Mouse (Mus musculus): ENCODE measurements around the gene Trim40. TPM values are rescaled to one million over a fixed set of nuclear protein-coding genes. Genes with fewer than 3 reads are reported as not detected.
"Not testable (repeated sequence)": the region's sequence is repeated elsewhere in the genome, so short reads cannot be mapped to it uniquely, and the experiment has no call there.

Trim40 gene
- total RNA-seq, 2 experiments from 2014 or later, result not detected

DNA sequence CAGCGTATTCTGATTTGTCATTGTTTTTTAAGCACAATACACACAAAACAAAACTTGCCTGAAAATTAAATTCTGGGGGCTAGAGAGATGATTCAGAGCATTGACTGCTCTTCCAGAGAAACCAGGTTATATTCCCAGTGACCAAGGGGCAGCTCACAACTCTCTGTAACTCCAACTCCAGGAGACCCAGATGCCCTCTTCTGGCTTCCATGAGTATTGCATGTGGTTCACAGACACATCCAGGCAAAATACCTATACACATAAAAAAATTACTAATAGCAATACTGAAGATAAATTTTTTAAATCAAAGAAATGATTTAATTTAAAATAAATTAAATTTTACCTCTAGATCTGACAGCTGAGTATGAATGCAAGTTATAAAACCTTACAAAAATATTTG is 6.7 kb upstream of the Trim40 start:
- no peak for DNase-seq (ENCODE audit: low spot score in 2 of 2)

DNA sequence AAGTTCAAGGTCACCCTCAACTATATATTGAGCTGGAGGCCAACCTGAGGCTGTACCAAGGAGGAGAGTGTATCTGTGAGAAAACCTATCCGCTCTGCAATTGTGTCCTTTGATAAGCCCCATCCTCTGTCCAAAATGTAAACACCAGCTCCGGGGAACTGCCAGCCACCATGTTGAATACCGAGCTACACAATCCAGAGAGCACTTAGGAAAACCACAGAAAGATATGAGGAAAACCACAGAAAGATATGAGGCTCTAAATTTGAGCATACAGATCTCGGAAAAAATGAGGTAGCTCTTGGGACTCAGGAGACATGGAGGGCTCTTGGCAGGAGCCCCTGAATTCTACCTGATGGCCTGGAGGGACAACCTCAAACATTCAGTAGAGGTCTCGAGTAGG is 3.5 kb upstream of the Trim40 start:
- DNase-seq (ENCODE audit: low spot score in 2 of 2), result no peak

DNA sequence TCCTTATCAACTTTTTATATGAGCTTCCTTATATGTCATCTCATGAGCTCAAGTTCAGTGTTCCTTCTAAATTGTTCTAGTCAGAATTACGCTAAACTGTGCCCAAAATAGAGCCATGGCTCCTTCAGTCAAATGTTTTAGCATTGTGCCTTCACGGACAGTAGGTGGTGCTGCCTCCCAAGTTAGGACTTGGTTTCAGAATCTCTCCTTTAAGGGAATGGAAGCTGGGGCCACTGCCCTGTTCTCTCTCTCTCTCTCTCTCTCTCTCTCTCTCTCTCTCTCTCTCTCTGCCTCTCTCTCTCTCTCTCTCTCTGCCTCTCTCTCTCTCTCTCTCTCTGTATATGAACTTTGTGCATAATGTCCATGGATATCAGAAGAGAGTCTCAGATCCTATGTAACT is 2.4 kb upstream of the Trim40 start:
- no peak for DNase-seq (ENCODE audit: low spot score in 2 of 2)

DNA sequence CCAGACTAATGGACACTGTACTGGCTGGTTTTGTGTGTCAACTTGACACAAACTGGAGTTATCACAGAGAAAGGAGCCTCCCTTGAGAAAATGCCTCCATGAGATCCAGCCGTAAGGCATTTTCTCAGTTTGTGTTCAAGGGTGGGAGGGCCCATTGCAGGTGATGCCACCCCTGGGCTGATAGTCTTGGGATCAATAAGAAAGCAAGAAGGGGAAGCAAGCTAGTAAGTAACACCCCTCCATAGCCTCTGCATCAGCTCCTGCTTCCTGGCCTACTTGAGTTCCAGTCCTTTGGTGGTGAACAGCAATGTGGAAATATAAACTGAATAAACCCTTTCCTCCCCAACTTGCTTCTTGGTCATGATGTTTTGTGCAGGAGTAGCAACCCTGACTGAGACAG is 1.6 kb upstream of the Trim40 start:
- not testable (repeated sequence) for DNase-seq (ENCODE audit: low spot score in 2 of 2)

DNA sequence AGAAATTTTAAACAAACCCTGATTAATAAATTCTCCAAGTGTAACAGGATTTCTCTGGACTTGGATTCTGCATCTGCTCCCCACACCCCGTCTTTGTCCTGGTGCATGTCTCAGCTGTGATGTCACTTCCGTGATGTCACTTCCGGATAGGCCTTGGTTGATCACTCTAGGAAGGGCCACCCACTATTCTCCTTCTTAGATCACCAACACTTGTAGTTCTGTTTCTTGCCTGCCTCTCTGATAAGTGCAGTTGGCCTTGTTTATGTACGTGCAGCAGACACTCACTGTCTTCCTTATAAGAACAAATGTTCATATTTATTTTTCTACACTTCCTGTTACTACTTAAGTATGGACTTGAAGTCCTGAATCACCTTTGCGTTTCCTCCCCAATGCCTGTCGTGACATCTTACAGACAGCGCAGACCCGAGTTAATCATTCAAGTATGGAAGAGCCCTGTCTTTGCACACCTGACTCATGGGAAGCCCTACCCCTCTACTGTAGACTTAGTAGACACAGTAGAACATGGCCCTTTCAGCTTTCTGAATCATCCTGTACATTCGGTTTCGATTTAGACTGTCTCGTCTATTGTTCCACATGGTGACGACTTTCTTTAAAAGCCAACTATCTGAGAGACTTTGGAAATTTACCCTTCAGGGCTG is 4.7 kb downstream of the Trim40 start:
- DNase-seq (ENCODE audit: low spot score in 2 of 2), result no peak

DNA sequence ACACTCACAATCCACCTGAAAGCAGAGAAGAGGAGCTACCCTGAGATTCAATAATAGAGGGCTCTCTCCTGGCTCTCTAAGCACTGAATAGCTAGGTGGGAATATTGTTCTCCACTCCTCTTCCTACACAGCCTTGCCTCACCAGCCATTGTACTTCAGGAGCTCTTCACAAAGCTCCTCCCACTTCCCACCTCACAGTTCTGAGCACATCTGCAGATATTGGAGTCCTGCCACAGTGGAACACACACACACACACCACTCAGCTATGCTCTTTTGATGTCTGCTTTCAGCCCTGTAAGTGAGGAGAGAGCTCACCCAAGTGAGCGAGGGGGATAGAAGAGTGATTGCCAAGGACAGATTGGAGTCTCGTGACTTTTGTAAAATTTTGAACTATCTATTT is 6.6 kb downstream of the Trim40 start:
- DNase-seq (ENCODE audit: low spot score in 2 of 2), result no peak

DNA sequence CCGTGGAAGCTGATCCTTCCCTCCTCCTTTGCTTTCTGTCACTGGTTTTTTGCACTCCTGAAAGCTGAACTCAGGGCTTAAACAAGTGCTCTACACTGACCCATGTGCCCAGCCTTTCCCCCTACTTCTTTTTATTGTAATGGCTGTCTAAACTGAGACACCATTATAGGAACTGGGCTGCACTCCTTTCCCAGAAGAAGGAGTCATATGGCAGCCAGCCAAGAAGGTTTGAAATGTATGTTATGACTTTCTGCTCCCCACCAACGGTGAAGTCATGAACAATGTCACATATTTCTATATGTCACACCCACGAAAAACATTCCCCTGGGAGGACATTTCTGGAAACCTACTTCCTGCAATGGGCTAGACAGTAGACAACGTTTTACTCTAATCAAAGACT is 15.3 kb downstream of the Trim40 start:
- no peak for DNase-seq (ENCODE audit: low spot score in 2 of 2)

DNA sequence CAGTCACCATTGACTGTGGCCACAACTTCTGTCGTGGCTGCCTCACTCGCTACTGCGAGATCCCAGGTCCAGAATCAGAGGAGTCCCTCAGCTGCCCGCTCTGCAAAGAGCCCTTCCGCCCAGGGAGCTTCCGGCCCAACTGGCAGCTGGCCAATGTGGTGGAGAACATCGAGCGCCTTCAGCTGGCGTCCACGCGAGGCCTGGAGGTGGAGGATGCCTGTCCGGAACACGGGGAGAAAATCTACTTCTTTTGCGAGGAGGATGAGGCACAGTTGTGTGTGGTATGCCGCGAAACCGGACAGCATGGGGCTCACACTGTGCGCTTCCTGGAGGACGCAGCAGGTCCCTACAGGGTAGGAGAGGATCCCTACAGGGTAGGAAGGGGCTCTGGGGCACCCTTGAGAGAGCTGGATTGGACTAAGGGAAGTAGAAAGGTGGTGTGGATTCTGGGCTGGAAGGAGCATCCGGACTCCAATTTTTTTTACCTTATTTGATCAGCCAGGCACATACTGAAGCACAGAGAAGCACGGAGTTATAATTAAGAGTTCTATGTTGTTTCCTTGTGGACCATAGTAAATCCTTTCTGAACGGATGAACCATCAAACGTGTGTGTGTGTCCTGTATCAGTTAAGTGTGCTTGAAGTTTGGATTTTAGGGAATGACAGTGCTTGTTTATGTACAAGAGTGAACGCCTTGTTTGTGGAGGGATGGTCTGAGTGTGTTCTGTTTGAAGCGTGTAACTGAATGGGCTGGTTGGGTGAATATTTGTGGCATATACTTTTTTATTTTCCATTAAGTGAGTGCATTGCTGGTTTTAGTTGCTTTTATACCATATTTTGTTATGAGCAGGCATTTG is 19.7 kb downstream of the Trim40 start:
- DNase-seq (ENCODE audit: low spot score in 2 of 2), result no peak

DNA sequence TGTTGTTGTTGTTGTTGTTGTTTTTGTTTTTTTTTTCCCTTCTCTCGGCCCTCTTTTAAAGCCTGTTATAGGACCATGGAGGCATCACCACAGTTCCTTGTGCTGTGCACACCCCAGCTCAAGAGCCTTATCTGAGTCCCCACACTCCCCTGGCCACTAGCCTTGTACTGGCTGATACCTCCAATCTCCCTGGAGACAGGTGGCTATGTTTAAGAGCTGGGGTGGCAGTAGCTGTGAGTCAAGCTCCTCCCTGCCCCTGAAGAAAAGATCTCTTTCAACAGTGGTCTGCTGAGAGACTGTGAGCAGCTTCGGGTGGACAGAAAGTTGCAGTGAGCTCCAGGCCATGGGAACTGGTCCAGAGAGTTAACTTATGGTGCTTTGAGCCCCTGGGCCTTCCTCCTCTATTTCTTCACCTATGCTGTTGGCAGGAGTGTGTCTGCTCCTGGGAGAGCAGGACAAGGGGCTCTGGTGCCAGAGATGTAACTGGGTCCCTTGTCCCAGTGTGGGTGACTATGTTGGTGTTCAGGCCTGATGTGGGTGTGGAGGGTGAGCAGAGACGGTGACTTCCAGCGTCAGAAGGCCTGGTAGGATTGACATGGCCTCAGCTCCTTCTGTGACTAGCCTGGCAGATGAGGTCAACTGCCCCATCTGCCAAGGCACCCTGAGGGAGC is 20.5 kb downstream of the Trim40 start, which contains the start of gene Trim10:
Trim10 (plus strand) TSS at position 291 of the 671 bp plus-strand sequence.
- no peak for DNase-seq (ENCODE audit: low spot score in 2 of 2)

DNA sequence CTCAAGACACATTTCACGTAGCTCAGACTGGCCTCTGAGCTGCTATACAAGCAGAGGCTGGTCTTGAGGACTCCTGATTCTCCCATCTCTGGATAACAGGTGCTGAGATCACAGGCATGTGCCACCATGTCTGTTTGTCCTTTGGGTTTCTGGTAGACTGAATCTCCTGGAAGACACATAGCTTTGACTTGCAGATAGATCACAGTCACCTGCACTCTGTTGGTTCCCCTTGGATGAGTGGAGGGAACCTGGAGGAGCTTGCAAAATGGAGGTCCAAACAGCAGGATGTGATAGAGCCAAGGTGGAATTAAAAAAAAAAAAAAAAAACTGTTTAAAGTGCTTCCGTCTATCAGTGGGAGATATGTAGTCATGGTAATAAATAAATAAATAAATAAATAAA is 21.1 kb downstream of the Trim40 start:
- no peak for DNase-seq (ENCODE audit: low spot score in 2 of 2)

DNA sequence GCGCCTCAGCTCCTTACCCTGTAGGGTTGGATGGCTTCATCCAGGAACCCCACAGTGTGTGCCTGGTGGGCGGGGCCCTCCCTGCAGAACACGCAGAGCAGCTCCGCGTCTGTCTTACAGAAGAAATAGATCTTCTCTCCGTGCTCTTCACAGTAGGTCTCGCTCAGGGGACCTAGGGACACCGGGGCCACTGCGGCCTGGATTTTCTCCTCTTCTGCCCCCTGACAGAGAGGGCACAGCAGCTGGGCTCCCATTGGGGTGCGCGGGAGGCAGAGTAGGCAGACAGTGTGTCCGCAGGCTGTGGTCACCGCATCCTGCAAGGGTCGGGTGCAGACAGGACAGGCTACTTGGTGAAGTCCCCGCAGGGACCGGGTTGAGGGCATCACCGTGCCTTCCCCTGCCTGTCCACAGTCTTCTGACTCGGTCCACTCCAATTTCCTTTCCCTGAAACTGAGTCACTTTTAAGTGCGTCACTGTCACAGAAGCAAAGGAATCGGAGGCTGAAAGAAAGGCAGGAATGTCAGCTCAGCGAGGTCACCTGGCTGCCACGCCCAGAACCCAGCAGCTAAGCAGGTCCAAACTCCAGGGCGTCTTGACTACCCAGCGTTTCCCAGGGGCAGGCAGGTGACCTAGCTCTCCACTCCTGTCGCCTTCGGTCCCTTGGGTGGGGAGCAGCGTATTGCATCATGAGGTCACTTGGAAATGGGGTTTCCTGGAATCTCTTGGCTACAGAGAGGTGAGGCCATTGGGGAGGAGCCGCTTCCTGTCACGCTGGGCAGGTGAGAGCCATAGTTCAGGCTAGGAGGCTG is 23.0 kb downstream of the Trim40 start, which contains the start of gene Trim15:
Trim15 (minus strand) TSS at position 492 of the 809 bp plus-strand sequence.
- no peak for DNase-seq (ENCODE audit: low spot score in 2 of 2)

DNA sequence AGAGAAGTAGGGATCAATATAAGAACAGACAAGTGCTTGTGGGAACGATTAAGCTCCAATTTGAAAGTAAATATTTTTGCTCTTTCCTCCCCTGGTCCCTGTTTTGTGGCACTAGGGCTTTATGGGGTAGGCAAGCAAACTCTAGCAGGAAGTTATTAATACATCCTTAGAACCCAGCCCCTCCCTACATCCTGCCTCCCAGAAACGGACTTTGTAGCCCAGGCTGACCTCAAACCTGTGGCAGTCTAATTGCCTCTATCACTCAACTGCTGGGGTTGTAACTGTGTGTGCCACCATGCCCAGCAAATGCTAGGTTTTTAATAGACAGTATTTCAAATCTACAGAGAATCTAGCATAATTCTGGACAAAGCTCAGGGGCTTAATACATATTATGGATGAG is 28.2 kb downstream of the Trim40 start:
- no peak for DNase-seq (ENCODE audit: low spot score in 2 of 2)

DNA sequence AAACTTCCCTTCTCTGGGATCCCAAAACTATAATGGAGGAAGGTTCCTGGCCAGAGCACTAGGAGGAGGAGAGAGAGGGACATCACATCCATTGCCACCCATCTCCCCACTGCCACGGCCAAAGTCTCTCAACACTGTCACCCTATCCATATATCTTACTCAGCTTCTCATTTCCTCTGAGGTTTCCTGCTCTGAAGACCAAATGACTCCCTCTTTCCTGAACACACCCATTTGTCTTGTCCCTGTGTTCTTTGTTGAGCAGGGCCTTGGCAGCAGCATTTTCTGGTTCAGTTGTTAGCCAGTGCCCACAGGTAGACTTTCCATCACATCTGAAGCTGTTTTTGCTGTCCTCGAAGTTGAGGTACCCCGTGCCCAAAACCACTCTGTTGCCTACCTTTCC is 31.7 kb downstream of the Trim40 start:
- DNase-seq (ENCODE audit: low spot score in 2 of 2), result no peak

DNA sequence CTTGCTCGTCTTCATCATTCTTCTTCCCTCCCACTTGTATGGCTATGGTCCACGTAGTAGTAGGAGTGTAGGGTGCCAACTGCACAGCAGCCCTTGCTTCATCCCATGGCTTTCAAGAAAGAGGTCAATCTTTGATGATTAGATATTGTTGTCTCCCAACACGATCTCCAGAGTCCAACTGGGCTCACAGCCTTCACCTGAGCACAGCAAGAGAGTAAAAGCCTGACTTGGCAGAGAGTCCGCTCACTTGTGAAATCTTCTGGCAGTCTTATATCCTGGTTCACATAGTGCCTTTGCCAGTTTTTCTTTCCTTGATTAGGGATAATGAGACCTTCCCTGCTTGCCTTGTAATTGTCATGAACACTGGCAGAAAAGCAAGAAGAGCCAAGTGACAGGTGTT is 33.7 kb downstream of the Trim40 start:
- DNase-seq (ENCODE audit: low spot score in 2 of 2), result no peak

DNA sequence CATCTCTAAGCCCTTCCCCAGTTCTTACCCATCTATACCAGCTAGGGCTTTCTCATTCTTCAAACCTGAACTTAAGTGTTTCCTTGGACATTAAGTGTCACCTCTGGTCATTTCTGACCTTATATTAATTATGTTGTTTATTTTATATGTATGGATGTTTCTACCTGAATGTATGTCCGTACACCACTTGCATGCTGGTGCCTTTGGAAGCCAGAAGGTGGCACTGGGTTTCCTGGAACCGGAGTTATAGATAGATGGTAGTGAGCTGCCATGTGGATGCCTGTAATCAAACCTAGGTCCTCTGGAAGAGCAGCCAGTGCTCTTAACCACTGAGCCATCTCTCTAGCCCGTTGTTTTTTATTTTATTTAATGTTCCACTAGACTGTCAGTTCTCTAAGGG is 34.4 kb downstream of the Trim40 start:
- DNase-seq (ENCODE audit: low spot score in 2 of 2), result no peak

DNA sequence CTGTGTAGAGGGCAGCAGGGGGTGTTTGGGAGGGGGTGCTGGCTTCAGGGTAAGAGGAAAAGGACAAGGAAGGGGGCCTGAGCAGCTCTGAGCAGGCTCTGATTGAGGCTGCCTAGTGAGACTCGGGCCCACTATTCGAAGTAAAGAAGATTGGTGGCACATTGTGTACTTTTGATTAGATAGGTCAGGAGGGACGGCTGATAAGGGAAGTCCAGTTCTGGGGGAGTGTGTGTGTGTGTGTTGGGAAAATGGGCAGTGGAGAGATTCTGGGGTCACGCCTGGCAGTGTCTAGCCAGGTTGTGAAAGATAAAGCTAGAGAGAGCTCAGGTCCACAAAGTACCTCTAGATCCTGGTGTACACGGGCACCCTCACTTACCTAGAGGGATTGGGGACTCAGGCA is 38.3 kb downstream of the Trim40 start:
- no peak for DNase-seq (ENCODE audit: low spot score in 2 of 2)

DNA sequence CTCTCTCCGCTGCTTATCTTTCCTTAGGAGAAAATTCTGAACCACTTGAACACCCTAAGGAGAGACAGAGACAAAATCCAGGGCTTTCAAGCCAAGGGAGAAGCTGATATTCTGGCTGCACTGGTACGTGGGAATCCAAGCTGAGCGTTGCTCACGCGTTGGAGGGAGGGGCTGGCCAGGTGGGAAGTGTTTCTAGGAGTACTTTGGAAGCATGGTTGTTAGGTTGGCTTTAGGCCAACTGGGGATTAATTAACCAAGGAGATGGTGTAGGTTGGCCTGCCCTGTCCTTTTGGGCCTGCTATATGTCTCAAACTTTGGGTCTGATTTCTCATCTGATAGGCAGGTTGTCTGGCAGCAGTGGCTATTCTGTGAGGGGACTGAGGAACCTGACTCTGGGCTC is 38.7 kb downstream of the Trim40 start:
- DNase-seq (ENCODE audit: low spot score in 2 of 2), result no peak

DNA sequence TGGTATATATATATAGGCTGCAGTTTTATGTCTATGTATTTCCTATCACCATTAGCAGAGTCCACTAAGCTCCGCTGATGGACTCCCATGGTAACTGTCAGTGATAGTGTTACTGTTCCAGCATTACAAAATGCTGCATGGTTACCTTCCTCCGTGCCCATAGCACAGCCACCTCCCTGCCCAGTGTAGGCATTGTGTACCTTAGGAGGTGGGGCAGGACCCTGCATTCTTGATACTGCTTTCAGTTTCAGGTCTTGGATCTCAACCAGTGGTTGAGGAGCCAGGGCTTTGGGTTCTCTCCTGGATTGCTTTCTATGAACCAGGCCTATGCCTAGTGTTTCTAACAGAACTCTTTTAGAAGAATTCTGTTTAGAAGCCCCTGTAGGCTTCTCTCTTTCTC is 39.9 kb downstream of the Trim40 start:
- DNase-seq (ENCODE audit: low spot score in 2 of 2), result no peak

DNA sequence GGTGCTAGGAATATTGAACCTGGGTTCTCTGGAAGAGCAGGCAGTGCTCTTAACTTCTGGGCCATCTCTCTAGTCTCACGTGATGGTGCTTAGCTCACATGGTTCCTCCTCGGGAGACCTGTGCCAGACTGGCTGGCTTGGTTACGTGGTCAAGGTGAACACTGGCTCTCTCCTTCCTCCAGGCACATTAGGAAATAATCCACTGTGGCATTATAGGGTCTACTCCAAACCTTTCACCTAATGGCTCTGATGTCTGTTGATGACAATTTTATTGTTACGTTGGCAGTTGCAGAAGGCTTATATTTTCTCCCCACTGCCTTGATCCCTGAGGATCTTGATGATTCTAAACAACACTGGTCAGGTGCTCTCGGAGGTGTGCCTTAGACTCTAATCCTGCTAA is 41.0 kb downstream of the Trim40 start:
- no peak for DNase-seq (ENCODE audit: low spot score in 2 of 2)

DNA sequence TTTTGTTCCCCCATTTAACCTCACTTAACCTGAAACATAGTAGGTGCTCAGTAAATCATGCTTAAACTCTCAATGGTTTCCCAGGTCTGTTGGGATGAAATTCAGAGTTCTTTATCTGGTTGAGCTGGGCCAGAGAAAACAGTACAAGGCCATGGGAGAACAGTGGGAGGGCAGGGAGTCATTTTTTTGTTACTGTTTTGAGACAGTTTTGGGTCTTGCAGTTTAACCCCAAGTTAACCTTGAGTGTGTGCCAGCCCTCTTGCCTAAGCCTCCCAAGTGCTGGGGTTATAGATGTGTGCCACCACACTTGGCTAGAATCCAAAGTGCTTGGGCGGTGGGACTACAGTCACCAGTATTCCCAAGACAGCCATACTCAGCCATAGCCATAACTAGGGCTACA is 45.2 kb downstream of the Trim40 start:
- DNase-seq (ENCODE audit: low spot score in 2 of 2), result no peak

DNA sequence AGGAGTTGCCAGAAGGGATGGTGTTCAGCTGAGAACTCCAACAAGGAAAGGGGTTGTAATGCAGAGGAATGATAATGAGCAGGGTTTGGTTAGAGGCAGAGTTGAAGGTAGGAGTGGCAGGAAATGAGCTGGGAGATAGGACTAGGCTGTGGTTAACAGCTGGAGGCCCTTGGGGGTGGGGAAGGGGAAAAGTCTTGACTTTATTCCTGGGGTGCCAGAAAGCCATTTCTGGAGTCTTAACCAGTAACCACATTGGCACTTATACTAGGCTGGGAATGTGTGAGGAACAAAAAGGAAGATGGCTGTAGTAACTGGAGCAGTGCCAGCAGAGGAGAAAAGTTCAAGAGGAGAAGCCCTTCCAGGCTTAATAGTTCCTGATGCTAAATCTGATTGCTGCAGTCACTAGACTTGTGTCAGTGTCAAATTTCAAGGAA is 45.6 kb downstream of the Trim40 start:
- no peak for DNase-seq (ENCODE audit: low spot score in 2 of 2)
